Mouse (Mus musculus) heart, embryonic 10.5 days (tissue): ENCODE data around the gene Fam186b. TPM values are rescaled to one million over a fixed set of nuclear protein-coding genes. Genes with fewer than 3 reads are reported as not detected.

Source experiments
- DNase-seq: peaks from one replicate; pipeline ENCODE4 v3.0.0-alpha.2; 2017; ENCODE audit warnings: low spot score
- H3K27ac ChIP-seq: fragments of 300-500 bp; sonication (generic); 2 replicates; pipeline ENCODE4 v1.5.1; 2016; ENCODE audit warnings: mild to moderate bottlenecking
- H3K27me3 ChIP-seq: fragments of 300-500 bp; sonication (generic); 2 replicates; pipeline ENCODE4 v1.6.1; 2016; ENCODE audit warnings: mild to moderate bottlenecking; ENCODE audit not compliant: poor library complexity, insufficient read depth, severe bottlenecking
- H3K36me3 ChIP-seq: fragments of 300-500 bp; sonication (generic); 2 replicates; pipeline ENCODE4 v1.6.1; 2016; ENCODE audit warnings: mild to moderate bottlenecking, moderate library complexity
- H3K4me1 ChIP-seq: fragments of 300-500 bp; sonication (generic); 2 replicates; pipeline ENCODE4 v1.6.1; 2016; ENCODE audit warnings: mild to moderate bottlenecking
- H3K4me3 ChIP-seq: fragments of 300-500 bp; sonication (generic); 2 replicates; pipeline ENCODE4 v1.5.1; 2016; ENCODE audit warnings: mild to moderate bottlenecking, moderate library complexity
- H3K9me3 ChIP-seq: fragments of 300-500 bp; sonication (generic); 2 replicates; pipeline ENCODE4 v1.6.1; 2016; ENCODE audit warnings: mild to moderate bottlenecking, moderate library complexity
- WGBS: fragments of 180-500 bp; shearing (Covaris S2); methylation state at CpG from one replicate; pipeline ENCODE4 v1.1.7; 2016; 5-methylcytosine and 5-hydroxymethylcytosine counted together
- polyA plus RNA-seq: library from polyadenylated mRNA; unstranded; fragments of >200 nt; fragmentation: Nextera tagmentation; extraction: Ambion mirVana; gene quantifications from 2 replicates; pipeline ENCODE4 v1.2.1, GENCODE M21; 2016

Fam186b gene
- polyA plus RNA-seq, 1 experiment from 2014 or later: 0.19 TPM

GRCm38 (mm10) chr15:99318071-99318470 lies 22.4 kb upstream of the Fam186b start:
- Histone ChIP-seq H3K36me3 (peaks cover 98% of the 10 kb centered on the region), H3K4me3 (no peak overlapping the region), H3K27ac (peak overlapping the region; percentile 72), H3K27me3 (no peaks in the 10 kb centered on the region), H3K4me1 (peaks cover 24% of the 10 kb centered on the region; the same call in 1 of the 2 replicates), H3K9me3 (no peaks in the 10 kb centered on the region)
- 86% methylated on average over 6 of the region's 6 CpGs for WGBS
- no peak for DNase-seq

- Histone ChIP-seq H3K9me3 (no peaks in the 10 kb centered on the region), H3K36me3 (peaks cover 95% of the 10 kb centered on the region), H3K27me3 (no peaks in the 10 kb centered on the region), H3K4me1 (peaks cover 24% of the 10 kb centered on the region; the same call in 1 of the 2 replicates), H3K4me3 (no peak overlapping the region), H3K27ac (peak overlapping the region; percentile 72; the same call in 1 of the 2 replicates)
- DNase-seq: no peak
- WGBS: 54% methylated on average over 2 of the region's 2 CpGs
Measured at GRCm38 (mm10) chr15:99317267-99317651, 21.6 kb upstream of the Fam186b start.

DNA sequence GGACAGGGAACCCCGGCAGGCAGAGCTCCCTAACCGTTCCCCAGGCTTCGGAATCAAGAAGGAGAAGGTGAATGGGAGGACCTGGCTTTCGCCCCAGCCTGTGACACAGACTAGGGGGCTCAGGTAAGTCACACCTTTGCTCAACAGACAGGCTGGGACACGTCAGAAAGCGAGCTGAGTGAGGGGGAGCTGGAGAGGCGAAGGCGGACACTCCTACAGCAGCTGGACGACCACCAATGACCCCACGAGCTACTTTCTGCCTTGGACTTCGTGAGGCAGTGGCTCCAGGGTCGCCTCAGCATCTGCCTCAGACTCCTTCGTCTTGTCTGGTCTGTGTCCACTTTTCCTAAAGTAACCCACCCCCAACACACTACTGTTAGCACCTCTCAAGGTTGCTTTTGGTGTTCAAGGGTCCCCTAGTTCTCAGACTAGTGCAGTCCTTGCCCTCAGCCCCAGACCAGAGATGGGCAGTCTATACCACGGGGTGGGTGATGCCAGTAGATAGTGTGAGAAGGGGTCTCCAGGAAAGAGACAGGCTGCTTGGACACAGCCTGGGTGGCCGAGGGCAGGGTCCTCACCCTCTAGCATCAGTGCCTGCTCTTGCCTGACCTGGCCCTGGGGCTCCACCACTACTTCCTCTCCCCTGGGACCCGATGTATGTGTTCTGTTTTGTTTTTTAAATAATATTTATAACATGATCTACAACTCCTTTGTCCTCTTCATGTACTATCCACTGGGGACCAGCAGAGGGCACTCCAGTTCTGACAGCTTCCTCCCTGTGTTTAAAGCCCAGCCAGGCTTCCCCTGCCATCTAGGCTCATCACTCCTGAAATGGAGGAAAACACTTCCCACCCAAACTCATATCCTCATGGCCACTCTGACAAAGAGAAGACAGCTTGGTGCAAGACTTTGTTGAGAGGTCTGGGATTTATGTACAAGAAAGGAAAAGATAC lies 20.9 kb upstream of the Fam186b start:
- peaks cover 24% of the 10 kb centered on the region; the same call in 1 of the 2 replicates for H3K4me1 ChIP-seq
- no peaks in the 10 kb centered on the region for H3K9me3 ChIP-seq
- H3K36me3 ChIP-seq: peaks cover 95% of the 10 kb centered on the region
- no peak overlapping the region for H3K4me3 ChIP-seq
- peak overlapping the region; percentile 72 for H3K27ac ChIP-seq
- no peaks in the 10 kb centered on the region for H3K27me3 ChIP-seq
- no peak for DNase-seq
- WGBS: 74% methylated on average over 16 of the region's 16 CpGs

DNA sequence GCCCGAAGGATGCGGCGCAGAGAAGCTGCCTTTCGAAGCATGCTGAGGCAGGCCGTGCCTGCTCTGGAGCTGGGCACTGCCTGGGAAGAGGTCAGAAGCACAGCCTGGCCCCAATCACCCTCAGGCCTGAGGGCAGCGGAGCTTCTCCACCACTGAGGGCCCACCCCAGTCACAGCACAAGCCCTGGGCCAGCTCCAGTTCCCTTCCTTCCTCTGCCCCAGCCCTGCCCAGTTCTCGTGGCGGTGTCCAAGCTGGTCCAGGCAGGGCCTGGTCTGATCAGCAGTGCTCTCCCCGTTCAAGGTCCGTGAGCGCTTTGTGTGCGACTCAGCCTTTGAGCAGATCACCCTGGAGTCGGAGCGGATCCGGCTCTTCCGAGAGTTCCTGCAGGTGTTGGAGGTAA lies 19.2 kb upstream of the Fam186b start:
- Histone ChIP-seq H3K36me3 (peaks cover 95% of the 10 kb centered on the region), H3K4me1 (peaks cover 18% of the 10 kb centered on the region; the same call in 1 of the 2 replicates)

GRCm38 (mm10) chr15:99310617-99311016 lies 14.9 kb upstream of the Fam186b start:
- Histone ChIP-seq H3K36me3 (peaks cover 96% of the 10 kb centered on the region), H3K27ac (no peak overlapping the region), H3K4me1 (no peaks in the 10 kb centered on the region), H3K27me3 (no peaks in the 10 kb centered on the region), H3K4me3 (no peak overlapping the region), H3K9me3 (no peaks in the 10 kb centered on the region)
- WGBS: 84% methylated on average over 5 of the region's 5 CpGs
- no peak for DNase-seq

More for the DNA sequence above, 19.2 kb upstream of the Fam186b start:
- Histone ChIP-seq H3K4me3 (no peak overlapping the region), H3K27me3 (no peaks in the 10 kb centered on the region), H3K27ac (no peak overlapping the region), H3K9me3 (no peaks in the 10 kb centered on the region)
- no peak for DNase-seq
- 93% methylated on average over 16 of the region's 16 CpGs for WGBS

GRCm38 (mm10) chr15:99309549-99309948 lies 13.9 kb upstream of the Fam186b start:
- 90% methylated on average over 9 of the region's 9 CpGs for WGBS

GRCm38 (mm10) chr15:99307476-99307875 lies 11.8 kb upstream of the Fam186b start:
- no peak overlapping the region for H3K27ac ChIP-seq
- WGBS: 80% methylated on average over 9 of the region's 9 CpGs
- no peak for DNase-seq
- no peak overlapping the region for H3K4me3 ChIP-seq
- no peaks in the 10 kb centered on the region for H3K4me1 ChIP-seq
- no peaks in the 10 kb centered on the region for H3K27me3 ChIP-seq
- H3K36me3 ChIP-seq: peaks cover 92% of the 10 kb centered on the region
- no peaks in the 10 kb centered on the region for H3K9me3 ChIP-seq

More at GRCm38 (mm10) chr15:99309549-99309948, 13.9 kb upstream of the Fam186b start:
- Histone ChIP-seq H3K4me3 (no peak overlapping the region), H3K4me1 (no peaks in the 10 kb centered on the region), H3K27ac (no peak overlapping the region), H3K9me3 (no peaks in the 10 kb centered on the region), H3K36me3 (peaks cover 96% of the 10 kb centered on the region), H3K27me3 (no peaks in the 10 kb centered on the region)
- no peak for DNase-seq

DNA sequence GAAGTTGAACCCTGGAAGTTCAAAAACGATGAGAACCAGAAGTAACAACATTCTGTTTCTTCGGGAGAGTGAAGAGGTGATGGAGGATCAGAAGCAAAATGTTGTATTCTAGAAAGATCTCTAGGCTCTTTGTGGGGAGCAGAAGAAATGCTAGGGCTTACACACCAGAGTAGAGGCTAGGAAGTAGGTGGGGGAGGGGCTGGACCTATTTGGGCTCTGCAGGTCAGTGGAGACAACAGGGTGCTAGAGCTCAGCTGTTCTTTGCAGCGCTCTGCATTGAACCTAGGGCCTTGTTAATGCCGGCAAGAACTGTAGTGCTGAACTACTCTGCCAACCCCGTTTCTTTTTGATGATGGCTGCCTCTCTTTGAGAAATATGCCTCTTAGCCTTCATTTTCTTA lies 525 bp upstream of the Fam186b start:
- H3K36me3 ChIP-seq: peaks cover 7% of the 10 kb centered on the region; the same call in 1 of the 2 replicates
- H3K27ac ChIP-seq: no peak overlapping the region
- no peaks in the 10 kb centered on the region for H3K27me3 ChIP-seq
- no peak for DNase-seq
- H3K4me3 ChIP-seq: peak overlapping the region; percentile 81
- 37% methylated on average over 5 of the region's 5 CpGs for WGBS
- H3K9me3 ChIP-seq: no peaks in the 10 kb centered on the region
- peaks cover 12% of the 10 kb centered on the region for H3K4me1 ChIP-seq

- no peaks in the 10 kb centered on the region; the same call in 1 of the 2 replicates for H3K36me3 ChIP-seq
- peaks cover 12% of the 10 kb centered on the region for H3K4me1 ChIP-seq
- H3K27me3 ChIP-seq: no peaks in the 10 kb centered on the region
- peak within 1 kb of the TSS; percentile 81 for H3K4me3 ChIP-seq
- DNase-seq: peak; percentile 94
- H3K27ac ChIP-seq: peak within 1 kb of the TSS; percentile 93
- WGBS: under 1% methylated on average over 64 of the region's 64 CpGs
- H3K9me3 ChIP-seq: no peaks in the 10 kb centered on the region
Measured at GRCm38 (mm10) chr15:99294813-99295374, 794 bp downstream of the Fam186b start, which contains the start of gene Prpf40b. TSS of gene Prpf40b (plus strand) at chr15:99295087.

- no peak for DNase-seq
- Histone ChIP-seq H3K4me1 (peaks cover 12% of the 10 kb centered on the region), H3K27ac (peak overlapping the region; percentile 93), H3K27me3 (no peaks in the 10 kb centered on the region), H3K36me3 (no peaks in the 10 kb centered on the region), H3K9me3 (no peaks in the 10 kb centered on the region), H3K4me3 (peak overlapping the region; percentile 81)
- 19% methylated on average over 16 of the region's 16 CpGs for WGBS
Measured at GRCm38 (mm10) chr15:99294287-99294686, 1.4 kb downstream of the Fam186b start.

DNA sequence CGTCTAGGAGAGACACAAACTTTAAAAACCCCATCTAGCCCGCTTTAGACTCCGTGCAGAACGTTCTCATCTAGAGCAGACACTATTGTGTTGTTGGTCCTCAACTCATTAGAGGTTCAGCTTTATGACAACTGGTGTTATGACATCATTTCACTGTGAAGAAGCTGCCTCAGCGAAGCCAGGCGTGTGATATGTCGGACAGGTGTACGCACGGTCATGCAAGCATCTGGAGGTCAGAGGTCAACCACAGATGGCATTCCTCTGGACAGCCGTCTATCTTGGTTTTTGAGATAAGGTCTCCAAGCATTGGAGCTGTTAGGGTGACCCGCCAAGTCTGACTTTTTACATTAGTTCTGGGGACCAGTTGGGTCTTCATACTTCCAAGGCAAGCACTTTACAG lies 5.1 kb downstream of the Fam186b start:
- 76% methylated on average over 11 of the region's 11 CpGs for WGBS
- Histone ChIP-seq H3K27ac (no peak overlapping the region), H3K27me3 (no peaks in the 10 kb centered on the region), H3K4me1 (peaks cover 4% of the 10 kb centered on the region), H3K36me3 (no peaks in the 10 kb centered on the region), H3K9me3 (no peaks in the 10 kb centered on the region), H3K4me3 (no peak overlapping the region)
- no peak for DNase-seq

GRCm38 (mm10) chr15:99285189-99285535 lies 10.5 kb downstream of the Fam186b start:
- Histone ChIP-seq H3K27me3 (peaks cover 8% of the 10 kb centered on the region; the same call in 1 of the 2 replicates), H3K9me3 (no peaks in the 10 kb centered on the region), H3K4me1 (peaks cover 14% of the 10 kb centered on the region), H3K36me3 (no peaks in the 10 kb centered on the region), H3K27ac (peak overlapping the region; percentile 67), H3K4me3 (peak overlapping the region; percentile 27)
- 32% methylated on average over 8 of the region's 8 CpGs for WGBS
- DNase-seq: peak; percentile 86
